Mouse (Mus musculus): ENCODE data around the gene Ap3d1. TPM values are rescaled to one million over a fixed set of nuclear protein-coding genes. Genes with fewer than 3 reads are reported as not detected.

Ap3d1 gene
- polyA plus RNA-seq, 1 experiment from 2014 or later = 71.4 TPM

GRCm38 (mm10) chr10:80687850-80688249 lies 54.2 kb downstream of the Ap3d1 start:
- Histone ChIP-seq H3K27ac (no peak overlapping the region), H3K9ac (no peak overlapping the region), H3K9me3 (no peaks in the 10 kb centered on the region), H3K36me3 (peaks cover 22% of the 10 kb centered on the region), H3K4me2 (replicated peaks) (no peak overlapping the region), H3K4me1 (replicated peaks) (no peaks in the 10 kb centered on the region), H3K4me3 (replicated peaks) (no peak overlapping the region), H3K27me3 (replicated peaks) (no peaks in the 10 kb centered on the region)
- peak; percentile 69 for ATAC-seq
- WGBS = 34% methylated on average over 5 of the region's 5 CpGs

- WGBS = 93% methylated on average over 3 of the region's 3 CpGs
- peaks cover 22% of the 10 kb centered on the region for H3K36me3 ChIP-seq
Observed at GRCm38 (mm10) chr10:80686617-80687016, 55.4 kb downstream of the Ap3d1 start.

GRCm38 (mm10) chr10:80684984-80685383 lies 57.1 kb downstream of the Ap3d1 start:
- ATAC-seq = no peak
- 77% methylated on average over 4 of the region's 4 CpGs for whole genome bisulfite sequencing
- no peak overlapping the region for H3K4me2 ChIP-seq (replicated peaks)
- H3K27me3 ChIP-seq (replicated peaks) = no peaks in the 10 kb centered on the region
- H3K36me3 ChIP-seq = peaks cover 12% of the 10 kb centered on the region
- no peak overlapping the region for H3K9ac ChIP-seq
- no peaks in the 10 kb centered on the region for H3K9me3 ChIP-seq
- H3K27ac ChIP-seq = no peak overlapping the region
- H3K4me1 ChIP-seq (replicated peaks) = no peaks in the 10 kb centered on the region
- no peak overlapping the region for H3K4me3 ChIP-seq (replicated peaks)

More at GRCm38 (mm10) chr10:80686617-80687016, 55.4 kb downstream of the Ap3d1 start:
- no peak overlapping the region for H3K4me3 ChIP-seq (replicated peaks)
- no peak for ATAC-seq
- H3K9me3 ChIP-seq = no peaks in the 10 kb centered on the region
- no peak overlapping the region for H3K4me2 ChIP-seq (replicated peaks)
- H3K9ac ChIP-seq = no peak overlapping the region
- H3K27me3 ChIP-seq (replicated peaks) = no peaks in the 10 kb centered on the region
- H3K27ac ChIP-seq = no peak overlapping the region
- H3K4me1 ChIP-seq (replicated peaks) = no peaks in the 10 kb centered on the region

DNA sequence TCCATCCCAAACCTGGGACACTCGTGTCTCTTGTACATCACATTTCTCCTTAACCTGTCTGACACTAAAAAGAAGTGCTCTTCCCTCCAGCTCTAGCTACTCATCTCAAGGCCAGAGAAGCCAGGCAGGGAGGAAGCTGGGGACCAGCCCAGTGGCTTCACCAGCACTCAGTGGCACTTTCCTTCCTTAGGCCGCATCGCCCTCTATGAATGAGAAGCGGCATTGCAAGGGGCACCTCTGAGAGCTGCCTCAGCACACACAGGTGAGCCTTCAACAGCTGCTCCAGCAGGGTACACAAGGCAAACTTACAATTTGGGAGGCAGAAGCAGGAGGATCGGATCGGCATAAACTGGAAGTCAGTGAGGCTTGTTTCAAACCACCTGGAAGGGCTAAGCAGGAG lies 57.9 kb downstream of the Ap3d1 start:
- H3K4me3 ChIP-seq (replicated peaks) = no peak overlapping the region
- no peaks in the 10 kb centered on the region for H3K9me3 ChIP-seq
- WGBS = 57% methylated on average over 6 of the region's 6 CpGs
- peaks cover 12% of the 10 kb centered on the region for H3K36me3 ChIP-seq
- H3K27me3 ChIP-seq (replicated peaks) = no peaks in the 10 kb centered on the region
- peak; percentile 60; the same call in 1 of the 2 replicates for ATAC-seq
- no peak overlapping the region for H3K4me2 ChIP-seq (replicated peaks)
- peaks cover 2% of the 10 kb centered on the region; the same call in 1 of the 2 replicates for H3K4me1 ChIP-seq (replicated peaks)
- H3K27ac ChIP-seq = no peak overlapping the region
- H3K9ac ChIP-seq = no peak overlapping the region

GRCm38 (mm10) chr10:80683647-80684046 lies 58.4 kb downstream of the Ap3d1 start:
- no peaks in the 10 kb centered on the region for H3K9me3 ChIP-seq
- 97% methylated on average over 1 of the region's 1 CpGs for WGBS
- H3K4me1 ChIP-seq (replicated peaks) = peaks cover 8% of the 10 kb centered on the region
- H3K4me3 ChIP-seq (replicated peaks) = no peak overlapping the region
- ATAC-seq = no peak
- H3K27me3 ChIP-seq (replicated peaks) = no peaks in the 10 kb centered on the region
- H3K4me2 ChIP-seq (replicated peaks) = no peak overlapping the region
- peaks cover 12% of the 10 kb centered on the region for H3K36me3 ChIP-seq
- H3K27ac ChIP-seq = no peak overlapping the region
- no peak overlapping the region for H3K9ac ChIP-seq

GRCm38 (mm10) chr10:80682003-80682402 lies 60.1 kb downstream of the Ap3d1 start:
- no peaks in the 10 kb centered on the region for H3K27me3 ChIP-seq (replicated peaks)
- H3K36me3 ChIP-seq = peaks cover 12% of the 10 kb centered on the region
- WGBS = 95% methylated on average over 6 of the region's 6 CpGs
- peaks cover 23% of the 10 kb centered on the region for H3K4me1 ChIP-seq (replicated peaks)
- no peak overlapping the region for H3K4me2 ChIP-seq (replicated peaks)
- no peak overlapping the region for H3K4me3 ChIP-seq (replicated peaks)
- ATAC-seq = no peak
- H3K9ac ChIP-seq = no peak overlapping the region
- H3K27ac ChIP-seq = no peak overlapping the region
- no peaks in the 10 kb centered on the region for H3K9me3 ChIP-seq

GRCm38 (mm10) chr10:80680260-80680696 lies 61.8 kb downstream of the Ap3d1 start:
- no peak overlapping the region for H3K4me2 ChIP-seq (replicated peaks)
- H3K9ac ChIP-seq = no peak overlapping the region
- ATAC-seq = no peak
- H3K27me3 ChIP-seq (replicated peaks) = no peaks in the 10 kb centered on the region
- 80% methylated on average over 2 of the region's 2 CpGs for WGBS
- 0 out of 2 replicates have a peak, but pooled peaks cover 2% of the 10 kb centered on the region for H3K36me3 ChIP-seq
- no peaks in the 10 kb centered on the region for H3K9me3 ChIP-seq
- H3K4me3 ChIP-seq (replicated peaks) = no peak overlapping the region
- H3K4me1 ChIP-seq (replicated peaks) = peaks cover 25% of the 10 kb centered on the region
- H3K27ac ChIP-seq = peak overlapping the region; percentile 23; the same call in 1 of the 2 replicates

DNA sequence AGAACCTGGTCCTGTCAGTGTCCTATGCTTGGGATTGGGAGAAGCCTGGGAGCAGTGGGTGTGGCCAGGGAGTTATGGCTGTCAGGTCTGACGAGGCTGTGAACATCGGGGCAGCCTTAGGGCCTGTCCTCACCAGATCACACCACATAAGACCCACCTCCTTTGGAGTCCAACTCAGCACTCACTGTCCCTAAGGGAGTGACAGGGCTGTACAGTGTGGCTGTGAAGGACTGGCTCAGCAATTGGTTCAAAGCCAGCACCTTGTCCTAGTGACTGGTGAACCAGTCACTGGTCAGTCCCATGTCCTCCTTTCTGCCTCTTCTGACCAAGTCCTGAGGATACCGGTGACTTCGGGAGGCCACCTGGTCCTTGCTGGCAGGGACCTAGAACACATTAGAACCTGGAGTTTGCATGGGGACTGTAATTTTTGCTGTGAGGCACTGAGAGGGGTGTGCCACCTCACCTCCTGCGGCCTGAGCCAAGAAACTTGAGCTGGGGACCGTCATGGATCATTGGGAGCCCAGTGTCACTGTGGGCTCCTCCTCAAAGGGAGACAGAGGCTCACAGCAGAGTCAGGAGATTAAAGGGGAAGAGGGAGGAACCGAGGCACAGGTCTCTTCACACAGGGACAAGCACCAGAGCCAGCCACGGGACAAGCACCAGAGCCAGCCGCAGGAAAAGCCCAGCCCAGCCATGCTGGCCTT lies 62.4 kb downstream of the Ap3d1 start:
- peak overlapping the region; percentile 97; the same call in 1 of the 2 replicates for H3K27ac ChIP-seq
- H3K9ac ChIP-seq = no peak overlapping the region

GRCm38 (mm10) chr10:80678601-80679377 lies 63.3 kb downstream of the Ap3d1 start:
- no peaks in the 10 kb centered on the region for H3K9me3 ChIP-seq
- H3K4me1 ChIP-seq (replicated peaks) = peaks cover 37% of the 10 kb centered on the region
- peak overlapping the region; percentile 10; the same call in 1 of the 2 replicates for H3K9ac ChIP-seq
- 0 out of 2 replicates have a peak, but pooled peaks cover 2% of the 10 kb centered on the region for H3K36me3 ChIP-seq
- H3K27ac ChIP-seq = peak overlapping the region; percentile 97
- H3K4me3 ChIP-seq (replicated peaks) = no peak overlapping the region
- WGBS = 46% methylated on average over 10 of the region's 10 CpGs
- ATAC-seq = no peak
- no peaks in the 10 kb centered on the region for H3K27me3 ChIP-seq (replicated peaks)
- H3K4me2 ChIP-seq (replicated peaks) = peak overlapping the region; percentile 83

More for the DNA sequence above, 62.4 kb downstream of the Ap3d1 start:
- 0 out of 2 replicates have a peak, but pooled peaks cover 2% of the 10 kb centered on the region for H3K36me3 ChIP-seq
- H3K4me1 ChIP-seq (replicated peaks) = peaks cover 28% of the 10 kb centered on the region
- H3K4me3 ChIP-seq (replicated peaks) = no peak overlapping the region
- 59% methylated on average over 9 of the region's 9 CpGs for WGBS
- no peak for ATAC-seq
- H3K27me3 ChIP-seq (replicated peaks) = no peaks in the 10 kb centered on the region
- no peaks in the 10 kb centered on the region for H3K9me3 ChIP-seq
- H3K4me2 ChIP-seq (replicated peaks) = no peak overlapping the region

DNA sequence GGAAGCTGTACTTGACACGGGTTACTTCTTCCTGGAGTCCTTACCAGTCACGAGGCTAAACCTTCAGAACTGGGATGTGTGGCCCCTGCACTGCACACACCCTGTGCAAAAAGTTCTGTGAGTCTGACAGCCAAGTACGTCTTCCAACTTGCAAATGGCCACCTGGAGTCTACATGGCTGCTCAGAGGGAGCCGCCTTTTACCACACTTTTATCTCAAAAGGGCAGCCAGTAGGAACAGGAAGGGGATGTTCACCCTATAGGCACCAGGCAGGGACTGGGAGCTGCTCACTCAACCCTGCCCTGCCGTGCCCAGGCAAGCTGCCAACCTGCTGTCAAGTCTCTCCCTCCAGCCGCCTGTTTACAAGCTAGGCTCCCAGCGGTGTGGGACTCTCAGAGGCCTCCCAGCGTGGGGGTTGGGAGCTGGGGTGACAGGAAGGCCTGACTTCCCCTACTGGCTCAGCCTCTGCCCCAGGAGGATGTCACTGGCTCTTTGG lies 64.1 kb downstream of the Ap3d1 start, which contains the start of gene Mknk2:
TSS of gene Mknk2 (minus strand) at position 171 of the 495 bp plus-strand sequence.
- Histone ChIP-seq H3K27ac (peak within 1 kb of the TSS; percentile 97), H3K4me1 (replicated peaks) (peaks cover 45% of the 10 kb centered on the region), H3K27me3 (replicated peaks) (no peaks in the 10 kb centered on the region), H3K4me2 (replicated peaks) (peak within 1 kb of the TSS; percentile 83), H3K9me3 (no peaks in the 10 kb centered on the region), H3K4me3 (replicated peaks) (peak within 1 kb of the TSS; percentile 92), H3K36me3 (0 out of 2 replicates have a peak, but pooled peaks cover 2% of the 10 kb centered on the region), H3K9ac (peak within 1 kb of the TSS; percentile 65)
- 7% methylated on average over 8 of the region's 8 CpGs for WGBS
- peak; percentile 34 for ATAC-seq

DNA sequence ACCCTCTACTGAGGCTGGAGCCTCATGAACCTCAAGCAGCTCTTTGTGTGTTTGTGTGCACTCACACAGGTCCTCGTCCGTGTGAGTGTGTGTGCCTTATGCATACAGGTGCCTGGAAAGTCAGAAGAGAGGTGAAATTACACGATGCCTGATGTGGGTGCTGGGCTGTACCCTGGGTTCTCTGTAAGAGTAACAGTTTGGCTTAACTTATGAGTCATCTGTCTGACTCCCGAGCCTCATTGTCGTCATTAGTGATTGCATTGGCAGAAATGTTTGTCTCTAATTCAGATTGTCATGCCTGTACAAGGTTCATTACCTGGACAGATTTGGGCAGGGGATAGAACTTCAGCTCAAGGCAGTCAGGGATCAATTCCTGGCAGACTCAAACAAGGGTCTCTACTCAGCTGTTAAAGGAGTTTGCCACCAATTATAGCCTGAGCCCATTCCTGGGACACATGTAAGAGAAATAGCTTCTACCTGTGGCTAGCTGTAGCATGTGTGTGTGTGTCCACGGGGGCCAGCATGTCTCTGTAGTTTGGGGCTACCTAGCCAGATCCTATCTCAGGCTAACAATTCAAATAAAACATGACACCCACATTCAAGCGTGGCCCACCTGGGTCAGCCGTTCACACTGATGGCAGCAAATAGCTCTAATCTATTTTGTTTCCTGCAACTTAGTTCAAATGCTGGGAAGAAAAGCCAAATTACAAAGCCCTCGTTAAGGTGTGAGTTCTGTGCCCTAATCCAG lies 64.8 kb downstream of the Ap3d1 start:
- Histone ChIP-seq H3K36me3 (0 out of 2 replicates have a peak, but pooled peaks cover under 1% of the 10 kb centered on the region), H3K4me1 (replicated peaks) (peaks cover 50% of the 10 kb centered on the region), H3K4me2 (replicated peaks) (peak overlapping the region; percentile 83), H3K27ac (peak overlapping the region; percentile 97), H3K9me3 (no peaks in the 10 kb centered on the region), H3K27me3 (replicated peaks) (no peaks in the 10 kb centered on the region), H3K4me3 (replicated peaks) (peak overlapping the region; percentile 92), H3K9ac (peak overlapping the region; percentile 65)
- 28% methylated on average over 9 of the region's 9 CpGs for whole genome bisulfite sequencing
- peak; percentile 0; the same call in 1 of the 2 replicates for ATAC-seq
